In genomic region chr4:136095490-136096105, GRCm38 (mm10) we compare ENCODE assay signal across 13 mouse cellular contexts. TPM values are rescaled to one million over a fixed set of nuclear protein-coding genes. Genes with fewer than 3 reads are reported as not detected.
A peak's percentile ranks its signal among the peaks of the same experiment; 100 is the strongest.
DNase-seq lines count a peak whose midpoint lies in the region; ATAC-seq lines count a peak whose summit lies in the region.
"Had no signal": no experiment of that assay in that cellular context is flagged by ENCODE, and none has a peak within 500 bp of the region (broad histone marks: within the 10 kb centered on the region; RNA-seq: fewer than 3 reads in every experiment).

No protein-coding gene starts in this region.

- no peaks in the 10 kb centered on the region for H3K27me3 ChIP-seq in intestine, embryonic 16.5 days (replicated peaks; ENCODE audit: control insufficient read depth, insufficient read depth, low read length)
- no peaks in the 10 kb centered on the region for H3K27me3 ChIP-seq in intestine, embryonic 15.5 days (replicated peaks)
- H3K27me3 ChIP-seq in hindbrain, embryonic 15.5 days: no peaks in the 10 kb centered on the region
- no peaks in the 10 kb centered on the region for H3K27me3 ChIP-seq in splenic B cell, adult 2 months (ENCODE audit: control insufficient read depth, insufficient read depth, low read length, poor library complexity, severe bottlenecking)
- H3K27me3 ChIP-seq: forebrain, embryonic 15.5 days had no signal

- no peak overlapping the region for H3K27ac ChIP-seq in intestine, embryonic 16.5 days (ENCODE audit: low read length)
- no peak overlapping the region for H3K27ac ChIP-seq in intestine, embryonic 15.5 days
- H3K27ac ChIP-seq in hindbrain, embryonic 15.5 days (replicated peaks): peak overlapping the region; percentile 61
- H3K27ac ChIP-seq: forebrain, embryonic 15.5 days; liver, embryonic 15.5 days had no signal

- H3K9me3 ChIP-seq in intestine, embryonic 16.5 days (ENCODE audit: control insufficient read depth, low read length): peaks cover 3% of the 10 kb centered on the region
- no peaks in the 10 kb centered on the region for H3K9me3 ChIP-seq in intestine, embryonic 15.5 days
- H3K9me3 ChIP-seq in hindbrain, embryonic 15.5 days: no peaks in the 10 kb centered on the region
- H3K9me3 ChIP-seq: forebrain, embryonic 15.5 days; liver, embryonic 15.5 days had no signal

- WGBS in intestine, embryonic 16.5 days: 75% methylated on average over 9 of the region's 9 CpGs
- 73% methylated on average over 9 of the region's 9 CpGs for WGBS in intestine, embryonic 15.5 days
- WGBS in hindbrain, embryonic 15.5 days: 81% methylated on average over 9 of the region's 9 CpGs

- ATAC-seq in intestine, embryonic 16.5 days: no peak
- no peak for ATAC-seq in intestine, embryonic 15.5 days
- ATAC-seq in hindbrain, embryonic 15.5 days (ENCODE audit: low FRiP score, low read depth): no peak
- ATAC-seq: forebrain, embryonic 15.5 days had no signal

- no peak overlapping the region for H3K4me3 ChIP-seq in intestine, embryonic 16.5 days (ENCODE audit: low read length)
- H3K4me3 ChIP-seq in intestine, embryonic 15.5 days (replicated peaks): no peak overlapping the region
- H3K4me3 ChIP-seq in hindbrain, embryonic 15.5 days: no peak overlapping the region
- H3K4me3 ChIP-seq: forebrain, embryonic 15.5 days; liver, embryonic 15.5 days; megakaryocyte, embryonic 14.5 days had no signal

- H3K4me2 ChIP-seq in intestine, embryonic 16.5 days (ENCODE audit: low read depth, low read length): no peak overlapping the region
- H3K4me2 ChIP-seq in intestine, embryonic 15.5 days (replicated peaks): no peak overlapping the region
- H3K4me2 ChIP-seq in hindbrain, embryonic 15.5 days: no peak overlapping the region
- H3K4me2 ChIP-seq: forebrain, embryonic 15.5 days; liver, embryonic 15.5 days had no signal

- H3K4me1 ChIP-seq in intestine, embryonic 16.5 days (ENCODE audit: control insufficient read depth, insufficient read depth, low read length): no peaks in the 10 kb centered on the region
- H3K4me1 ChIP-seq in intestine, embryonic 15.5 days (replicated peaks): no peaks in the 10 kb centered on the region
- H3K4me1 ChIP-seq in hindbrain, embryonic 15.5 days (replicated peaks): peaks cover 9% of the 10 kb centered on the region; the same call in 1 of the 2 replicates
- H3K4me1 ChIP-seq: forebrain, embryonic 15.5 days; liver, embryonic 15.5 days; megakaryocyte, embryonic 14.5 days had no signal

- peak; percentile 81 for DNase-seq in CD4-positive helper T cell, adult 2 months (ENCODE audit: low read depth, low spot score)
- peak; percentile 49 for DNase-seq in splenic B cell, adult 2 months (ENCODE audit: low read depth, low spot score)
- DNase-seq in left cerebral cortex, adult 18-20 months (ENCODE audit: low spot score in 2 of 2): no peak
- no peak for DNase-seq in lung, postnatal 14 days
- no peak for DNase-seq in ovary, postnatal 10 days (ENCODE audit: low spot score)
- DNase-seq: B cell, adult 2 months; kidney, adult 8-10 months had no signal

- H3K9ac ChIP-seq in intestine, embryonic 16.5 days (ENCODE audit: low read depth, low read length): peak overlapping the region; percentile 7; the same call in 1 of the 2 replicates
- H3K9ac ChIP-seq in intestine, embryonic 15.5 days: no peak overlapping the region
- no peak overlapping the region for H3K9ac ChIP-seq in hindbrain, embryonic 15.5 days
- H3K9ac ChIP-seq: forebrain, embryonic 15.5 days; liver, embryonic 15.5 days had no signal

- no peaks in the 10 kb centered on the region for H3K36me3 ChIP-seq in intestine, embryonic 16.5 days (ENCODE audit: control insufficient read depth, insufficient read depth, low read length)
- H3K36me3 ChIP-seq in intestine, embryonic 15.5 days: no peaks in the 10 kb centered on the region
- H3K36me3 ChIP-seq in hindbrain, embryonic 15.5 days: no peaks in the 10 kb centered on the region
- no peaks in the 10 kb centered on the region for H3K36me3 ChIP-seq in splenic B cell, adult 2 months (ENCODE audit: control insufficient read depth, insufficient read depth, low read length, poor library complexity, severe bottlenecking)
- H3K36me3 ChIP-seq: forebrain, embryonic 15.5 days; liver, embryonic 15.5 days had no signal

RNA-seq across cellular contexts. Expression of gene Rpl11, which starts 42.4 kb away (rescaled TPM):
- 407 and 467 TPM in 2 replicates for polyA plus RNA-seq in intestine, embryonic 16.5 days (2015; fragmentation: Nextera tagmentation; extraction: Ambion mirVana)
- polyA plus RNA-seq in intestine, embryonic 15.5 days (2015; fragmentation: Nextera tagmentation; extraction: Ambion mirVana): 464 and 472 TPM in 2 replicates
- polyA plus RNA-seq in hindbrain, embryonic 15.5 days (2015; fragmentation: Nextera tagmentation; extraction: Ambion mirVana): 257 and 270 TPM in 2 replicates
- 100 to 1,000 TPM; 277 to 280 TPM for total RNA-seq in left cerebral cortex, adult 18-20 months (2021)

RNA-seq across cellular contexts. Expression of gene Id3, which starts 47.7 kb away (rescaled TPM):
- 232 and 245 TPM in 2 replicates for polyA plus RNA-seq in intestine, embryonic 16.5 days (2015; fragmentation: Nextera tagmentation; extraction: Ambion mirVana)
- 269 and 285 TPM in 2 replicates for polyA plus RNA-seq in intestine, embryonic 15.5 days (2015; fragmentation: Nextera tagmentation; extraction: Ambion mirVana)
- 208 TPM in 2 replicates for polyA plus RNA-seq in hindbrain, embryonic 15.5 days (2015; fragmentation: Nextera tagmentation; extraction: Ambion mirVana)
- 10 to 100 TPM; 34.9 to 43.2 TPM for total RNA-seq in left cerebral cortex, adult 18-20 months (2021)

Comparison
In these comparisons a context has a peak if more than half of its experiments do, and no peak if none do; other contexts are left out.
1. DNase-seq: peak in CD4-positive helper T cell, adult 2 months (single experiment) and splenic B cell, adult 2 months (single experiment); none in left cerebral cortex, adult 18-20 months (0 of 2), lung, postnatal 14 days (single experiment) and ovary, postnatal 10 days (single experiment).